Comparison of ENCODE assay signal across 8 mouse cellular contexts in the genomic region with DNA sequence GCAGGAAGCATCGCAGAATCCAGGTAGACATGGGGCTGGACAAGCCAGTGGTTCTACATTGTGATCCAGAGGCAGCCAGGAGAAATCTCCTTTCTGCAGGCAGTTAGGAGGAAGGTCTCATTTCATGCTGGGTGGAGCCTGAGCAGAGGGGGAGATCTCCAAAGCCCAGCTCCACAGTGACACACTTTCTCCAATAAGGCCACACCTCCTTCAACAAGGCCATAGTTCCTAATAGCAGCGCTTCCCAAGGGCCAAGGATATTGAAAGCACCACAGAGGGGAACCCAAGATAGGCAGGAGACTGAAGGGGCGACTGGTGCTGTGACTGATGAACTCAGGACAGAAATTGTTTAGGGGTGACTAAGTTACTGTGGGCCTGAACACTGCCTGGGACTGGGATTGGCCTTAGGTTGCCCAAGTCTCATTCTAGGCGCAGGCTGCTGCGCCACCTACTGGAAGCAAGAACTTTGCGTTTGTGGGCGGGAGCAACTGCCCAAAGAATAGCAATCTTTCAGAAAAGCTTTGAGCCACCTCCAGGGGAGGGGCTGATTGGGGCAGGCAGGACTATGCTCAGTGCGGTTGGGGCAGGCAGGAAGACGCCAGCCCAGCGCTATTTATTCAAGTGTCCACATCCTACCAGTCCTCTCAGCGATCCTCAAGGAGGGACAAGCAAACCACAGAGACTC. TPM values are rescaled to one million over a fixed set of nuclear protein-coding genes. Genes with fewer than 3 reads are reported as not detected.
DNase-seq lines count a peak whose midpoint lies in the region; ATAC-seq lines count a peak whose summit lies in the region.

No protein-coding gene starts in this region.

- peak; percentile 92 for ATAC-seq in granulocyte monocyte progenitor cell, adult 5-6 weeks (replicated peaks; ENCODE audit: poor library complexity, severe bottlenecking)

- peak; percentile 95 for DNase-seq in ZHBTc4 (ENCODE audit: low read depth, low spot score)
- peak; percentile 61 for DNase-seq in embryo, embryonic 11 days
- peak; percentile 49 for DNase-seq in induced T-regulatory cell, adult 2 months (ENCODE audit: low read depth)
- DNase-seq in left cerebral cortex, adult 18-20 months (ENCODE audit: low spot score in 2 of 2), result peak; percentile 34 to 35
- peak; percentile 56 for DNase-seq in lung, postnatal 25 days (ENCODE audit: low spot score)
- DNase-seq in ovary, postnatal 14 days (ENCODE audit: low spot score), result peak; percentile 43
- DNase-seq in urinary bladder, adult 2 months (ENCODE audit: low spot score), result peak; percentile 23

RNA-seq across cellular contexts. Expression of gene H60b, which starts 53.8 kb away (rescaled TPM):
- not detected in 2 replicates for total RNA-seq in granulocyte monocyte progenitor cell, adult 5-6 weeks (2014; fragmentation: Nextera tagmentation)
- not detected in 2 replicates for total RNA-seq in granulocyte monocyte progenitor cell, adult 5-6 weeks (2017)
- total RNA-seq in left cerebral cortex, adult 18-20 months (2021), result under 1 TPM; 0.33 to 0.37 TPM
- polyA plus RNA-seq in urinary bladder, adult 2 months (2012; rRNA removed), result 0.87 and 1.4 TPM in 2 replicates

RNA-seq across cellular contexts. Expression of gene Raet1e, which starts 53.8 kb away (rescaled TPM):
- 0.97 TPM in 1 of 2 replicates, not detected in the other for total RNA-seq in granulocyte monocyte progenitor cell, adult 5-6 weeks (2014; fragmentation: Nextera tagmentation)
- 0.65 and 1.5 TPM in 2 replicates for total RNA-seq in granulocyte monocyte progenitor cell, adult 5-6 weeks (2017)
- total RNA-seq in left cerebral cortex, adult 18-20 months (2021), result not detected
- polyA plus RNA-seq in urinary bladder, adult 2 months (2012; rRNA removed), result 6.3 and 6.7 TPM in 2 replicates

Comparison
In these comparisons a context has a peak if more than half of its experiments do, and no peak if none do; other contexts are left out.
1. Peak in every context shown above with its lines: DNase-seq and ATAC-seq.
2. DNase-seq: peak in every context shown above with its lines; median percentile 95 in ZHBTc4; 61 in embryo, embryonic 11 days; 56 in lung, postnatal 25 days; 49 in induced T-regulatory cell, adult 2 months; 43 in ovary, postnatal 14 days; 34 in left cerebral cortex, adult 18-20 months; 23 in urinary bladder, adult 2 months.